Mouse (Mus musculus) myocyte (in vitro differentiated cells): ENCODE data around the gene Dtnb.

ENCODE experiments used
- MAX ChIP-seq: IDR thresholded peaks from one replicate; pipeline ENCODE4 v1.6.1; 2011; ENCODE audit warnings: low read depth, mild to moderate bottlenecking, control low read depth
- MYOD1 ChIP-seq, 3 experiments: IDR thresholded peaks; one replicate each; pipeline ENCODE4 v1.6.1; 2011; ENCODE audit warnings: control low read depth in 2 of 3, low read depth in 2 of 3, mild to moderate bottlenecking in 2 of 3, moderate library complexity in 1 of 3; ENCODE audit not compliant: insufficient read length in 2 of 3, control insufficient read depth in 1 of 3
- POLR2A ChIP-seq: IDR thresholded peaks from one replicate; pipeline ENCODE4 v1.6.1; 2011; ENCODE audit warnings: low read depth, mild to moderate bottlenecking, control low read depth, moderate library complexity; ENCODE audit not compliant: insufficient read length
- SRF ChIP-seq: IDR thresholded peaks from one replicate; pipeline ENCODE4 v1.6.1; 2011; ENCODE audit warnings: low read depth; ENCODE audit not compliant: control insufficient read depth, insufficient read length
- TCF12 ChIP-seq: IDR thresholded peaks from one replicate; pipeline ENCODE4 v1.6.1; 2011; ENCODE audit warnings: mild to moderate bottlenecking, control low read depth; ENCODE audit not compliant: poor library complexity, insufficient read depth, severe bottlenecking
- USF1 ChIP-seq: IDR thresholded peaks from one replicate; pipeline ENCODE4 v1.6.1; 2011; ENCODE audit warnings: low read depth, mild to moderate bottlenecking, control low read depth, moderate library complexity

DNA sequence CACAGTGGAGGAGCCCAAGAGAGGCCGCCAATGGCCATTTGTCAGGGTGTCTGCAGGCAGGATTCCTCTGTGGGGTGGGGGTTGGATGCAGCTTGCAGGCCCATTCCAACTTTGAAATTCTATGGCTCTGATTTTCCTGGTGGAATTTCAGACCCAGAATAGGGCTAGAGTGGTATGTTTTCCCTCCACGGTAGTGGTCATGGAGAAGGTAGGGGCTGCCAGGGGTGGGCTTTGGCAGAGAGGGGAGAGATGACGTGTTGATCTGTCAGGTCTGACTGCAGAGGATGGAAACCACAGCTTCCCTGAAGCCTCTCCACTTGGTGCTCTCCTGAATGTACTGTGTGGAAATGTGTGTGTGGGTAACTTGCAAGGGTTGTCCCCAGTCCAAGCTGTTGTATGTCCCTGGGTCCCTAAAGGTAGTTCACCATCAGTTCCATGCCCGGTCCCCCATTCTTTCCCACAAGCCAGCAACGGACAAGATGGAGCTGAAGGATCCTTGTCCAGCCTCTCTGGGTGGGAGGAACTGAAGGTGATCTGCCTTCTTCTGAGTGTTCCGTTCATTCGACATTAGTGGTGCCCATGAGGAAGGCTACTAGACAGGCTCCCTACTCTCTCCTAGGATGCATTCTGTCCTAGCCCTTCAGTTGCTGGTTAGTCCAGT lies 237.5 kb downstream of the Dtnb start:
- TF ChIP-seq POLR2A (no peak), SRF (no peak), TCF12 (no peak), USF1 (no peak), MYOD1 (IDR thresholded peaks at IDR 0.05; ENCODE audit: control insufficient read depth in 1 of 3, insufficient read length in 2 of 3, low read depth in 2 of 3) (no peak), MAX (no peak)
